Mouse (Mus musculus) spleen, postnatal 10 days (tissue): ENCODE measurements around the gene Snx22.

ENCODE experiments used
- DNase-seq, 2 experiments: peaks; one replicate each; pipeline ENCODE4 v3.0.0; 2021 to 2022; ENCODE audit warnings: low spot score in 2 of 2

Snx22 gene

GRCm38 (mm10) chr9:66068971-66069391 is 538 bp downstream of the Snx22 start:
- peak; percentile 74 to 83 for DNase-seq

GRCm38 (mm10) chr9:66068056-66068455 is 1.5 kb downstream of the Snx22 start:
- DNase-seq = no peak

DNA sequence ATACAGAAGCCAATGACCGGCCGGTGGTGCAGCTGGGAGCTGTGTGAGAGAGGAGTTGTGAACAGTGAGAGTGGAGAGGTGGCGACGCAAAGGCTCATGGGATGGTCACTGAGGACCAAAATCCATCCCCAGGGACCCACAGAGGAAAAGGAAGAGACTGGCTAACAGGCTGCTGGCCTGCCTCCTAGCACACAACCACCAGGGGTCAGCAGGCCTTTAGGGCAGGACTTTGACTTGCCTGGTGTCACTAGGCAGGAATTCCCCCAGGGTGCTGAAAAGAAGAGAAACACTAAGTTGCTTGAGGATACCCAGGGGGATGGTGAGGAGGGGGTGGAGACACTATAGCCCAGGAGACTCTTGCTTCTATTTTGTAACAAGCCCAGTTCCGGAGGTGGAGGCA is 2.0 kb downstream of the Snx22 start:
- DNase-seq = peak; percentile 49 to 76

- DNase-seq = no peak
Observed at GRCm38 (mm10) chr9:66066791-66067190, 2.7 kb downstream of the Snx22 start.

GRCm38 (mm10) chr9:66064316-66064715 is 5.2 kb downstream of the Snx22 start:
- DNase-seq = no peak

DNA sequence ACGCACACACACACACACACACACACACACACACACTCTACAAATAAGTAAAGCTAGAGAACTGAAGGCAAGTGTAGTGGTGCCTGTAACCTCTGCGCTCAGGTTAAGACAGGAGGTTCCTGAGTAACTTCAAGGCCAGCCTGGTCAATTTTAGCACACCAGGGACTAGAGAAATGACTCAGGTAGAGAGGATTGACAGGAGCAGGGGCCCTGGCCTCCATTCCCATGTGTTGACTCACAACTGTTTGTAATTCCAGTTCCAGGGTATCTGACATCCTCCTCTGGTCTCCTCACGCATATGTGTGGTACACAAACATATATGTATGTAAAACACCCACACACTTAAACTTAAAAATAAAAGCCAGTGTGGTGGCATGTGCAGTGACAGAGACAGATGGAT is 6.1 kb downstream of the Snx22 start:
- no peak for DNase-seq

DNA sequence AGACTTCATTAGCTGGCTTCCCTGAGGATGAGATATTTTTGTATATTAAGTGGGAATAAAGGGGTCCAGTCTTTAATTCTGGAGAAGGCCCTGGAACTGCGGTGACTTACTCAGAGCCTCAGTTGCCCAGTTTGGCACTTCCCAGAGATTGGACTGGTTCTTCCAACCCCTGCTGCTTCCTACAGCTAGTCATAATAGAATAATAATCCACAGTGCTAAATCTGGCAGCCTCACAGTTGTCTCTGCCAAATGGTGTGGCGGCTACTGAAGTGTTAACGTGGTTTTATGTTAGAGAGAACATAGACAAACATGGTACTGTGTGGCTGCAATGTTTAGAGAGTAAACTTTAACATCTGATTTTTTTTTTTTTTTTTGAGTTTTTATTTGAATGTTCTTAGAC is 7.9 kb downstream of the Snx22 start:
- no peak for DNase-seq

GRCm38 (mm10) chr9:66060986-66061385 is 8.5 kb downstream of the Snx22 start:
- peak in 1 of 2 experiments; percentile 25 for DNase-seq

- no peak for DNase-seq
Observed at GRCm38 (mm10) chr9:66060308-66060647, 9.2 kb downstream of the Snx22 start.

DNA sequence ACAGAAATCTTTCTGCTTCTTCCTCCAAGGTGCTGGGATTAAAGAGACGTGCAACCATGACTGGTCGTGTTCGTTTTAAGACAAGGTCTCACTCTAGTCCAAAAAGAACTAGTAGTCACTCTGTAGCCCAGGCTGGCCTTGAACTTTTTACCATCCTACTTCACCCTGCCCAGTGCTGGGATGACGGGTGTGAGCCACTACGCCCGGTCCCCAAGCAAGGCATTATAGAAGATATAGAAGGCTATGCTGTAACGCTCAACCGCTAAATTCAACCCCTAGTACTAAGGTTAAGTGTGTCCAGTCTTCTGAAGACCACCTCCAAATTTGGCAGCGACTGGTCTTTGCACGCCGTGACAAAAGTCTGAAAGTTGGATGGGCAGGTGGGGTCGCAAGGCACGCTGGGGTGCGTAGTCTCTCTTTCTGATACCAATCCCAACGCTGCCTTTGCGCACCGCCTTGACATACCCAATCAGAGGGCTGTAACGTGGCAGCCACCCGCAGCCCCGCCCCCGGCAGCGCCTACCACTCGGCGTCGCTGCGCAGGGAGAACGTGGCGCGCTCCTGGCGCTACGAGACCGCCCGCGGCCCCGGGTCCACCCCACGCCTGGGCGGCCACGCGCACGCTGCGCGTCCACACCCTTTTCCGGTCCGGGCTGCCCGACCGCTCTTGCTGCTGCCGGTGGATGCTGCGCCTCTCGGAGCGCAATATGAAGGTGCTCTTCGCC is 9.8 kb downstream of the Snx22 start, which contains the start of gene Ppib:
Gene Ppib, plus strand, starts transcription at position 640 of the 725 bp plus-strand sequence.
- peak; percentile 92 to 98 for DNase-seq

DNA sequence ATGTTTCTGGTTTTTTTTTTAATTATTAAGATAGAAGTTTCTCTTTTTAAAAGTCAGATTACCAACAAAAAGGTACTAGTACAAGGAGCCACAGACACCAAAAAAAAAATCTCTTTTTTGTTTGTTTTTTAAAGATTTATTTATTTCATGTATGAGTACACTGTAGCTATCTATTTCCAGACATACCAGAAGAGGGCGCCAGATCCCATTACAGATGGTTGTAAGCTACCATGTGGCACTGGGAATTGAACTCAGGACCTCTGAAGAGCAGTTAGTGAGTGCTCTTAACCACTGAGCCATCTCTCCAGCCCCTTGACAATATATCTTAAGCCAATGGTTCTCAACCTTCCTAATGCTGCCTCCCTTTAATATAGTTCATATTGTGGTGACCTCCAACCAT is 15.9 kb downstream of the Snx22 start:
- DNase-seq = no peak

DNA sequence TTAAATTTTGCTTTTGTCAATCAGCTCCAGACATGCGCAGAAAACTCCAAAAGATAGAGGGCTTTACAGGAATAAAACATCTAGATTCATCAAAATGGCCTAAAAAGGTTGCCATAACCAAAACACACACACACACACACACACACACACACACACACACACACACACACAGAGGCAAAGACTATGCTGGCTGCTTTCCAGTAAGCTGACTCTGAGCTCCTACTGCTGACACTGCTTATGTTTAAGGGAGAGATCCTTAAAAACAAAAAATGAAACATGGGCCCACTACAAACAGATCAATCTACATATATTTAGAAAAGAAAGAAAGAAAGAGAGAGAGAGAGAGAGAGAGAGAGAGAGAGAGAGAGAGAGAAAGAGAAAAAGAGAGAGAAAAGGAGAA is 16.8 kb downstream of the Snx22 start:
- DNase-seq = no peak

GRCm38 (mm10) chr9:66051493-66051892 is 18.0 kb downstream of the Snx22 start:
- DNase-seq = no peak

DNA sequence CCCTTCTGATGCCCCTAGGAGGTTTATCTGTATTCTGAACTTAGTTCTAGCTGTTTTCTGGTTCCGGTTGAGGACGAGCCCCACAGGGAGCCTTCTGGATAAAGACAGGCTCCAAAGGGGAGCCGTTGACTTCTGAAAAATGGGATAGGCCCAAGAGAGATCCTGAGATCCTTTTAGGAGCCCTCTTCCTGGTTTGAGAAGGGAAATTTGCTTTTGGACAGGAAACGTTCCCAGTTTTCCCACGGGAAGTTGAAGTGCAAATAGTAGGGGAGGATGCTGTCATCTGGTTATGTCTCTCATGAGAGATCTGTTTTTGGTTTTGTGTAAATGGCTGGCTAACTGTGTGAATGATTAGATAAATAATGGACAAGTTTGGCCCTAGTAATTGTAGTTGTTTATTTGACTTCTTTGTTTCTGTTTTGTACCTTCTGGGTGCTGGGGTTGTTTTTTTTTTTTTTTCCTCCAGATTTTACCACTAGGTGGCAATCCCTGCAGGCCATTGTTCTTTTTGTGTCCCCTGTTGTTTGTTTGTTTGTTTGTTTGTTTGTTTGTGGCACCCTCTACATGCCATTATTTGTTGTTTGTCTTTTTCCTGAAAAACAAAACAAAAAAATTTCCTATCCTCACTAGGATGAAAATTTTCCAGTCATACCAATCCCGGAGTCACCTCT is 19.5 kb downstream of the Snx22 start:
- no peak for DNase-seq

DNA sequence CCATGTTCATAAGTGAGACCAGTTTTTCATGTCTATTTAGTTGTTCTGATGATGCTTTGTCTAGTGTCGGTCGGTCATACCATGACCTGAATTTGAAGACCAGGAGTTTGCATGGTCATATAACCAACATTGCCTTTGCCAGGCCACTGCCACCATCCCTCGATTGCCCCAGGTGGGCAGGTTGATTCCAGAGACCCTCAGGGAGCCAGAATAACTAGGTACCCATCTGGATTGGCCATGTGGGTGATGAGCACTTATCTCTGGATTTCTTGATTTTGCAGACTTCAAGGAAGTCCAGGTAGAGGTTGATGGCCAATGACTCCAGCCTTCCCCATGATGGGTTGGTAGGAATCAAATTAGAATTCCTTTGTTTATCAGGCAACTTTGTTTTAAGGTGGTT is 26.3 kb downstream of the Snx22 start:
- DNase-seq = no peak

DNA sequence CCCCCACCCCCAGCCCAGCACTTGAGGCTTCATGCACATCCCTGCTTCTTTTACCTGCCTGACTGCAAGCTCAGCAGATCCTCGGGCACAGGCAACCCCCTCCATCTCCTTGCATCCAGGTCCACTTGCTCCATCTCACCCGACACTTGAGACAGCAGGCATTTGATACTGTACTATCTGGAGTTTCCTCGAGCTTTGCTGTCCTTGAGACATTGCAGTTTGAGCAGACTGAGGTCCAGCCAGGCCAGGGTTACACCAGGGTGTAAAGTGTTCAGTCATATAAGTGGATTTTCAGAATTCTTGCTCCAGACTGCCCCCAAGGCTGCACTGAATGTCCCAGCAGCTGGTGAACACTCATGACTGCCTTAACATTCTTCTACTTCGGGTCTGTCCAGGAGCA is 27.2 kb downstream of the Snx22 start:
- no peak for DNase-seq

GRCm38 (mm10) chr9:66040801-66041200 is 28.7 kb downstream of the Snx22 start:
- no peak for DNase-seq

DNA sequence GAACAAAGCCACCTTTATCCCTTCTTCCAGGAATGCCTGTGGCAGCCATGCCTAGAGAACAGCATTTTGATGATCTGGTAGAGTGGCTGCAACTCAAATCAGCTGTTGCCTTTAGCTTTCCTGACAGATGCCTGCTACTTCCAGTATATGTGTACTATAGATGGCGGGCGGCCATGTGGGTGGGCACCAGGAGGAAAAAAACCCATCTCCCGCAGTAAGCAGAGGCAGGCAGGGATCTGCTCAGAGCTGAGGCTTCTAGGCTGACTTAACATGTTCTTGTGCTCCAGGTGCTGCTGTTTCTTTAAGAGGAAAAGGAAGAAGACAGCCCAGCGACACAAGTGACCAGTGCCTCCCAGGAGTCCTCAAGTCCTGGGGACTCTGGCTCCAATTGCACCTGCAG is 30.2 kb downstream of the Snx22 start:
- DNase-seq = no peak

DNA sequence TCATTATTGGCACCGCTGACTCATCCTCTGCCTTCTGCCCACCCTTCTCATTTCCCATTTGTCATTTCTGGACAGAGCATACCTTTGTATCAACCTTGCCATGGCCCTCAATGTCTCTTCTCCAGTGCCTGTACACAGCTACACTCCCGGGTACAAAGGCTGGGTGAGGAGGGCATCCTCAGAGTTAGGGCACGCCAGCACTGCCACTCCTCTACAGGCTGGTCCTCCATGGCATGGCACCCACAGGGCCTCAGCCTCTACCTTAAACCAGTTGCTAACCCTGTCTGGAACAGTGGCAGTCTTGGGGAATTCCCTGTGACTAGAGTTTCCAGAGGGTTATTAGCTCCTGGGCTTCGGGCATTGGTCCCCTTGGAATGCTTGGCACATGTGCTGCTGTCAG is 30.9 kb downstream of the Snx22 start:
- no peak for DNase-seq

DNA sequence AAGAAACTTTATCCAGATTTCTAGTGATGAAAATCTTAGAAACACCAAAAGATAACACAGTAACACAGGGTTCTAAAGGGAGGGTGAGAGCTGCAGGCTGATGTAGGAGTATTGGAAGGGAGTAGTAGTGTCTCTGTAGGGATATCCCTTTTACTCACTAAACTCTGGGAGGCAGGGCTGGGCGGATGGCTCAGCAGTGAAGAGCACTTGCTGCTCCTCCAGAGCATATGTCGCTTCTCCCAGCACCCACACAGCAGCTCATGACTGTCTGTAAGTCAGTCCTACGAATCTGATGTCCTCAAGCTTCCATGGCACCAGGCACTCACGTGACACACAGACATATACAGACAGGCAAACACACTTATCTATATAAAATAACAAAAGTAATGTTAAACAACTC is 31.4 kb downstream of the Snx22 start:
- no peak for DNase-seq

DNA sequence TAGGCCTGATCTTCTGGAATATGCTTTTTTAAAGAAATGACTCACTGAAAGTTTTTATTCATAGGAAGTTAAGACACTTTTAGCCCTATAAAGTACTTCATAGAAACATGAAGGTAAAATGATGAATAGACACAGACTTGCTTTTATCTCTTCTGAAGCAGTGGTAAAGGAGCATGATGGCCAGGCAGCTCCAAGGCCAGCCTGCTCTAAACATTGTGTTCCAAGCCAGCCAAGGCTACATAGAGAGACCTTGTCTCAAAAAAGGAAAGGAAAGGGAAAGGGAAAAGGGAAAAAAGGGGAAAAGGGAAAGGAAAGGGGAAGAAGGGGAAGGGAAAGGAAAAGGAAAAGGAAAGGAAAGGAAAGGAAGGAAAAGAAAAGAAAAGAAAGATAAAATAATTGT is 48.9 kb downstream of the Snx22 start:
- DNase-seq = no peak
